Mouse (Mus musculus) heart, postnatal 10 days (tissue): ENCODE results near the gene Cox7b2. TPM values are rescaled to one million over a fixed set of nuclear protein-coding genes. Genes with fewer than 3 reads are reported as not detected.
A peak's percentile ranks its signal among the peaks of the same experiment; 100 is the strongest.
"Not testable (repeated sequence)": the region's sequence is repeated elsewhere in the genome, so short reads cannot be mapped to it uniquely, and the experiment has no call there.

Source experiments
- DNase-seq, 2 experiments: peaks; one replicate each; pipeline ENCODE4 v3.0.0; 2021
- intact Hi-C: fragments of 180-260 bp; cut with DNase I; formaldehyde crosslinking; loops from one replicate; pipeline ENCODE4 v1.15.1; 2025
- total RNA-seq, 2 experiments: library from RNA; stranded (reverse); gene quantifications; 2 replicates each; pipeline ENCODE4 v1.2.3; 2021

The Cox7b2 gene
- not detected for total RNA-seq

DNA sequence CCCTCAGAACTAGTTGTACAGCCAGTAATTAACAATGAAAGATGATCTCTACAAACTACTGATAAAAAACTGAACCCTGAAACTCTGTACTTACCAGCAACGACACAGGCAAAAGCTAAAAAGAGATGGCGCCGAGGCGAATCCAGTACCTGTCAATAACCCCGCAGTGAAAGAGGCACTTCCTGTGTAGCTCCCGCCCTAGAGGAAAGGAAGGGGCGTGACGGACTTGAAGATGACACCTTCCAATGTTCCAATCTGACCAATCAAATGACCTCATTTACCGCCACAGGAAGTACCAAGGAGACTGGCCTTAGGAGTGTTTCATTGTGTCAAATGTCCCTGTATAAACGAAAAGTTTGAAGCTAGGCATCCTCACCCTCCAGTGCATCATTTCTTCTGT lies at the start of gene Cox7b2:
Gene Cox7b2, minus strand, starts transcription at position 127 of the 400 bp plus-strand sequence.
- intact Hi-C loops, result loop anchor here (5.0 kb wide), 1 partner anchor 719 kb away; no protein-coding TSS in a partner anchor
- no peak for DNase-seq

DNA sequence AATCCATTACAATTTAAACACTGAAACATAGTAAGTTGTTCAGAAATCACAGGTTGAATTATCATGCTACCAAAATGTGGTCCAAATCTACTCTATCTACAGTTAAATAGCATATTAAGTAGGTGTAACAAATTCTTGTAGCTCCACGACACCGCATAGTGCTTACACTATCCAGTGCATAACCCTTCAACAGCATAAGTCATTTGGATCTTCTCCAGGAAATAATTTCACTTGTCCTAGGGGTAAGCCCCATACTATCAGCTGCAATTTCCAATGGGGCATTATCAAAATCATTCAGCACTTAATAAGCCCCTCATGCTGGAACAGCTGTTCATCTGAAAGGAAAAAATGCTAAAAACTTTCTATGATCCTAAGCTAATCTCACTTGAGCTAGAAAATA lies 47.3 kb upstream of the Cox7b2 start:
- no peak for DNase-seq
- intact Hi-C loops, result no loop called here

DNA sequence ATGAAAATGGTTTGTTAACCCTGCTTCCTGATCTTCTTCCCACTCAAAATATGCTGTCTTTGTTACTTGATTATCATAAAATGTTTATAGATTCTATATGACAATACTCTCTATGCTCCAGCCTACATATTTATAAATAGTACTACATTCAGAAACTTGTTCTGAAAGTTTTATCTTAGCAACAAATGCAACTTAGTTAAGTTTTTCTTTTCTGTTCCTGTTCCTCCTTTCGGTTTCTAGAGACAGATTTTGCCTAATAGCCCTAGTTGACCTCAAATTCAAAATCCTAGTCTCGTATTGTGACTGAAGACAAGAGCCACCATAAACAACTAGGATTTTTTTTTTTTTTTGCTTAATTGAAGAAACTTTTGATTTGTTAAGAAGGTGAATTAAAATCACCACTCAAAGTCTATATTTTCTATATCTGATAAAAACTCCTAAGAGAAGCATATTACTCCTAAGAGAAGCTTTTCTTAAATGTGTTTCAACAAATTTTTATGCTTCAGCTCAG lies 45.8 kb upstream of the Cox7b2 start:
- no peak for DNase-seq
- intact Hi-C loops, result no loop called here

DNA sequence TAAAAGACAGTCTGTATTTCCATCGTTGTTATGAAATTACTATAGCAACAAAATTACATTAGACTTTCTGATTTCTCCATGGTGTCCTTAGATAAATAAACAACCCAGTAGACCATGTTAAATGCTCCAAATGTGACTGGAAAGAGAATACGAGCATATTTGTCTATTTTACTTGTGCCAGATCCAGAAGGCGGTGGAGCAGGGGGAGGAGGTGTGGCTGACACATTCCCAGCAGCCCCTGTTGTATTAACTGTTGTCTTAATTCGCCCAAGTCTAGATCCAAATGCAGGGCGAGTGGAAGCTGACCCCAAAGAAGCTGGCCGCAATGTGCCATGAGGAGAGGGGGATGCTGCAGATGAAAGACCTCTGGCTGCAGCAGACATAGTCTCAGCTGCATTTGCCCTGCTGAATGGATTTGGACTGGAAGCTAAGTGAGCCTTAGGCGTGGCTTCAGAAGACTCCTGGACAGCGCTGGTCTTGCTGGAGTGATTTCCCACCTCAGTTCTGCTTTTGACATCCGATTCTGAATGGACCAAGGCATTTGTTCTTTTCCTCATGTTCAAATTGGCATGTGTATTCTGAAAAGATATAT lies 23.7 kb upstream of the Cox7b2 start:
- intact Hi-C loops, result no loop called here
- no peak for DNase-seq

DNA sequence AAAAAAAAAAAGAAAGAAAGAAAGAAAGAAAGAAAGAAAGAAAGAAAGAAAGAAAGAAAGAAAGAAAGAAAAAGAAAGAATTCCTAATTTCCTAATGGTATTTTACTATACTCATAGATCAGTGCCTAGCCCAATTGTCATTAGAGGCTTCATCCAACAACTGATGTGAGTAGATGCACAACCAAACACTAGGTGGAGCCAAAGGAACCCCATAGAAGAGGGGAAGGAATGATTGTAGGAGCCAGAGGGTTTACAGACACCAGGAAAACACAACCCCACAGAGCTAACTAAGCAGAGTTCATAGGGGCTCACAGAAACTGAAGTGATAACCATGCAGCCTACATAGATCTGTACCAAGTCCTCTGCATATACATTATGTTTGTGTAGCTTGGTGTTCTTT lies 2.5 kb downstream of the Cox7b2 start:
- peak in 1 of 2 experiments; percentile 14 for DNase-seq
- intact Hi-C loops, result loop anchor here (5.0 kb wide), 1 partner anchor 722 kb away; no protein-coding TSS in a partner anchor

DNA sequence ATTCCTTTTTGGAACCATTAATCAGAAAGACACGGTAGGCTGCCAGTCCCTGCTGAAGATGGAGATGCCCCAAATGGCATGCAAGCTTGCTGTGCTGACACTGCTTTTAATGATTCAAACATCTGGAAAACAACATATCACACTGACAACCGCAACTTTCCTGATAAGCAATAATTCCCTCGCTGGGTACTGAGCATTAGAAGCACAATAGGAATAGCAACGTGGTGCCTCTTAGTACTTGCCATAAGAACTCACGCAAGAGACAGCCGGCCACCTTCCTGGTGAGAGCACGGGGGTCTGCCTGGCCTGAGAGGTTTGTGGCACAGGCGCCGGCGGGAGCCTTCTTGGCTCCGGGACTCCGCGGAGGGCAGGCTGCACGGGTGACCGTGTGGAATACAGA lies 22.5 kb downstream of the Cox7b2 start:
- DNase-seq, result not testable (repeated sequence)

DNA sequence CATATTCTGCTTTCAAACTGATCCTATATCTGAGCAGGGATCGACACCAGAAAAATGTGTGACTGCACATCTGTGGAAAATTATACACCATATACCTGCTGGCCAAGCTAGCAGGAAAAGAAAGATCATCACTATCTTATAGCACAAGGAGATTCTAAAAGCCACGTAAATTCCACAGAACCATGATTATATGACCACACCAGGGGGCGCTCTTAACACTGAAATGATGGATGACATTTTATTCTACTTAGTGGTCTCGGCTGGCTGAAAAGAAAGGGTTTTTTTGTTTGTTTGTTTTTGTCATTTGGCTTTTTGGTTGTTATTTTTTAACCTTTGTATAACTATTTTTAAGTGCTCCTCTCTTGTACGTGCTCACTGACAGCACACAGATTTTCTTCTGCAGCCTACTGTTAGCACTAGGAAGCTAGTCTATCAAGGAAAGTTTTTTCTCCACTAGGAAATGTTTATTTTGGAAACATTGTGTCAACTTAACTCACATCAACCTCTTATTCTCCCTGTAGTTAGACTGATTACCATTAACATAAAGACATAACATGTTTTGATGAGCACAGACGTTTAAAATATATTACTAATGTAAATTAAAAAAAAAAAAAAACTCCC lies 45.8 kb downstream of the Cox7b2 start:
- intact Hi-C loops, result loop anchor here (1.0 to 10.0 kb wide), 4 partner anchors 163 to 773 kb away; no protein-coding TSS in a partner anchor
- peak; percentile 33 to 62 for DNase-seq

More for the DNA sequence above, 22.5 kb downstream of the Cox7b2 start:
- intact Hi-C loops, result not testable (repeated sequence)

DNA sequence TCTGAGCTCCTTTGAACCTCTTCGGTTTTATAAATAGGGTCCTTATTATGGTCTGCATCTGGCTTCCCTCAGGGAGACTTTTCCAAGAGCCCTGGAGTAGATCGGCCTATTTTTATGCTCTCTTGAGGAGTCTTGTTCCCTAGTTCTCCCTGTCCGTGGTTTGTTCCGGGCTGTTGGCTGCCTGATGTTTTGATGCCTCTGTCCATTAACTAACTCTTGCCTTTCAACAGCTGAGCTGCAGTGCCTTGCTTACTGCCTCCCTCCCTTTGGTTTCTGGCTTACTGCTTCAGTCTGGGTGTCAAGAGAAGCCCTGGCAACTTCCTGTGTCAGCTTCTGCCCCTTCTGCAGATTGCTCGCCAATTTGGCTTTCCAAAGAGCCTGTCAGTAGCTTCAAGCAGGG lies 52.4 kb downstream of the Cox7b2 start:
- no peak for DNase-seq
- intact Hi-C loops, result no loop called here

DNA sequence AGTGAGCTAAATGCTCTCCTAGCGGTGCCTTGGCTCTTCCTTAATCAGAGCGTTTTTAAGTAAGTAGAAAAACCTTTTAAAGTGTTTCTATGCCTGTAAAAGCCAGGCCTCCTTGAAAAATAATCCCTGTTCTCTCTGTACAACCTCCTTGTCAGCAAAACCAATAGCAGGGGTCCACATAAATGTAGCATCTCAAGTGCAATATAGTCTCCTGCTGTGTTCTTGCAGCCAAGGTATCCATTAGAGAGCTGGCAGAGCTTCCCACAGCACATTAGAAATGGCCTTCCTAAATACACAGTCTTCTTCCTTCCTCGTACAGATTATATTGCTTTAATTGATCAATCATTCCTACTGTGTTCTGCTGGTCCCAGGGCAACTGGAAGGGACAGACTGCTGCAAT lies 91.0 kb downstream of the Cox7b2 start:
- intact Hi-C loops, result no loop called here

DNA sequence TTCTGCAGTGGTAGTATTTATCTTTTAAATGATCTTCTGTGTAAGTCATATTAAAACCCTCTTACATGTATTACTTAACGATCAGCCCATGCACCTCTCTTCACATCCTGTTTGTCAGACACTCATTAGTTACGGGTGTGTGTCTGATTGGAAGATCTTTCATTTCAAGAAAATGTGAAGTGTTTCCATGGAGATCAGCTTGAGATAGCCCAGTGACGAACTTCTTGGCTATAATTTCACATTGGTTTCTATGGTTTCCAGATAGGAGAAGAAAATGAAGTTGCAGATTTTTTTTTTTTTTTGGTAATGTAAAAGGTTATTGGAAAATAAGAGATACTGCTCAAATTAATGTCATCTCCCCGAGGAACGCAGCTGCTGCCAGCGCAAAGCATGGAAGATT lies 107.8 kb downstream of the Cox7b2 start:
- intact Hi-C loops, result no loop called here
- DNase-seq, result no peak

More for the DNA sequence above, 91.0 kb downstream of the Cox7b2 start:
- DNase-seq, result no peak

Other genes starting within 250 kb of the Cox7b2 start
- gene Gabrb1, start 109.9 kb upstream of the Cox7b2 start, total RNA-seq, result under 1 TPM; 0.02 to 0.05 TPM
- gene Gabra4, start 110.1 kb upstream of the Cox7b2 start, total RNA-seq, result under 1 TPM in 1 of 2 experiments, not detected in 1; 0.17 TPM